Mouse (Mus musculus) lung, adult 2 months (tissue): ENCODE results near the gene Tab1.

Source experiments
- CTCF ChIP-seq: fragments of 200-500 bp; IDR thresholded peaks from 2 replicates; pipeline ENCODE4 v1.5.1; 2011; ENCODE audit warnings: mild to moderate bottlenecking, low read length, control low read depth; ENCODE audit not compliant: insufficient read depth
- POLR2A ChIP-seq: fragments of 200-500 bp; IDR thresholded peaks from 2 replicates; pipeline ENCODE4 v1.6.1; 2011; ENCODE audit warnings: low read depth, mild to moderate bottlenecking, control low read depth, low read length, borderline replicate concordance; ENCODE audit errors: extremely low read depth

- no peak for TF ChIP-seq CTCF
- no peak for TF ChIP-seq POLR2A
These were observed 32.1 kb upstream of the Tab1 start for GRCm38 (mm10) chr15:80100871-80101270.
